Mouse (Mus musculus): ENCODE measurements around the gene Grid2. TPM values are rescaled to one million over a fixed set of nuclear protein-coding genes. Genes with fewer than 3 reads are reported as not detected.

Grid2 gene
- polyA plus RNA-seq, 1 experiment from 2014 or later: 0.40 TPM

DNA sequence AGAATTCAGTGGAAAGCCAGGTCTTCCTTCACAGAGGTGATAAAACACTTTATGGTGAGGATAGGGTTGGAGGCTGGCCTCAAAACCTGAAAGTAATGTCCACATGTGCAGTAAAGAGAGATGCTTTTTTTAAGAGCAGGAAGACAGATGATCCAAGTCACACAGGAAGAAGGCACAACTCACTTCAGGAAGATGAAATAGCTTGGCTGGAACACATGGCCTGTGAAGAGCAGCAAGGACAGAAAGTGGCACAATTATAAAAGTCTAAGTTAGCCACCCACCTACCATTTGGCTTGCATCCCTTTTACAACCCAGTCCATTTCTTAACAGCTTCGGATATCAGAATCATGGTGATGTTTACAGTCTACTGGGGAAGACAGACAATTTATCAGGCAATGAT, 1423.1 kb downstream of the Grid2 start:
- no peak overlapping the region for H3K9ac ChIP-seq (ENCODE audit: low read depth, low read length)
- H3K4me3 ChIP-seq (ENCODE audit: low read depth, low read length): no peak overlapping the region
- H3K4me1 ChIP-seq (replicated peaks; ENCODE audit: control insufficient read depth, insufficient read depth, low read length): no peaks in the 10 kb centered on the region
- H3K27ac ChIP-seq (ENCODE audit: low read depth, low read length): no peak overlapping the region
- no peak overlapping the region for H3K4me2 ChIP-seq (replicated peaks; ENCODE audit: low read depth)
- H3K36me3 ChIP-seq (ENCODE audit: control insufficient read depth, insufficient read depth): no peaks in the 10 kb centered on the region
- H3K27me3 ChIP-seq (replicated peaks; ENCODE audit: control insufficient read depth, insufficient read depth, low read length): no peaks in the 10 kb centered on the region
- 32% methylated on average over 1 of the region's 1 CpGs for WGBS
- TF ChIP-seq CTCF (IDR thresholded peaks at IDR 0.05; ENCODE audit: low read depth): no peak
- ATAC-seq: no peak
- no peaks in the 10 kb centered on the region for H3K9me3 ChIP-seq (ENCODE audit: control insufficient read depth)

DNA sequence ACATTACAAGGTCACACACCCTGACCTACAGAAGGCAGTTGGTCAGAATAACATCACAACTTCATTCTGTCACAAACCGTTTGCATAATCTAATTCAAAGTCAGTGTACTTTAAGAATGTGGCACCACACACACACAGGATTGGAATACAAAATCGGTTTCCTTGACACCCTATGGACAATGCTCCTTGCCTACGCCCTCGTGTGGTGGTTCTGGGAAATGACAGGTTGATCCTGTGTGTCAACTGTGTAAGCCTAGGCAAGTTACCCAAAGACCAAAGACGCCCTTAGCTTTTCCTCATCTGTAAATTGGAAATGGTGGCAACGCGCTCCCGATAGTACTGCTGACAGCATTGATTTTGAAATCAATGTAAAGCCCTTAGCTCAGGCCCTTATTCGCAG, 1428.3 kb downstream of the Grid2 start:
- ATAC-seq: no peak
- Histone ChIP-seq H3K9ac (ENCODE audit: low read depth, low read length) (no peak overlapping the region), H3K4me2 (replicated peaks; ENCODE audit: low read depth) (no peak overlapping the region), H3K4me1 (replicated peaks; ENCODE audit: control insufficient read depth, insufficient read depth, low read length) (no peaks in the 10 kb centered on the region), H3K27ac (ENCODE audit: low read depth, low read length) (no peak overlapping the region), H3K36me3 (ENCODE audit: control insufficient read depth, insufficient read depth) (no peaks in the 10 kb centered on the region), H3K27me3 (replicated peaks; ENCODE audit: control insufficient read depth, insufficient read depth, low read length) (no peaks in the 10 kb centered on the region; the same call in 1 of the 2 replicates), H3K4me3 (ENCODE audit: low read depth, low read length) (no peak overlapping the region), H3K9me3 (ENCODE audit: control insufficient read depth) (no peaks in the 10 kb centered on the region)
- peak; percentile 73 for TF ChIP-seq CTCF (IDR thresholded peaks at IDR 0.05; ENCODE audit: low read depth)
- 45% methylated on average over 9 of the region's 9 CpGs for WGBS

DNA sequence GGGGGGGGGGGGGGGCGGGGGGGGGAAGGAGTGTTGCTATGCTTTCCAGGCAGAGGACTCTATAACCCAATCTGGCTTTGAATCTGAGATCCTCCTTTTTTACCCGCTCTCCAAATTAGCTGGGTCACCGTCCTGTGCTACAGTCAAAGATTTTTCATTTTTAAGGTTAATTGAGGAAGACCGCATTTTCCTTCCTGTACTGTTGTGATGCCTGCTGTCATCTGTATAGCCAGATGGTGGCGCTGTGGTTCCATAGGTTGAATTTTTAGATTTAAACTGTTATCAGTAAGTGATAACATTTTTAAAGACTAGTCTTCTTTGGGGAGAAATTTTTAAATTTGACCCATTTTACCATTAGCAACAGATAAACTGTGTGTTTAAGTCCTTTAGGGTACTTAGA, 1429.3 kb downstream of the Grid2 start:
- Histone ChIP-seq H3K4me3 (ENCODE audit: low read depth, low read length) (no peak overlapping the region), H3K27me3 (replicated peaks; ENCODE audit: control insufficient read depth, insufficient read depth, low read length) (no peaks in the 10 kb centered on the region; the same call in 1 of the 2 replicates), H3K27ac (ENCODE audit: low read depth, low read length) (no peak overlapping the region), H3K4me2 (replicated peaks; ENCODE audit: low read depth) (no peak overlapping the region), H3K4me1 (replicated peaks; ENCODE audit: control insufficient read depth, insufficient read depth, low read length) (no peaks in the 10 kb centered on the region), H3K36me3 (ENCODE audit: control insufficient read depth, insufficient read depth) (no peaks in the 10 kb centered on the region), H3K9ac (ENCODE audit: low read depth, low read length) (no peak overlapping the region), H3K9me3 (ENCODE audit: control insufficient read depth) (no peaks in the 10 kb centered on the region)
- TF ChIP-seq CTCF (IDR thresholded peaks at IDR 0.05; ENCODE audit: low read depth): peak; percentile 82
- WGBS: 7% methylated on average over 4 of the region's 5 CpGs
- no peak for ATAC-seq

DNA sequence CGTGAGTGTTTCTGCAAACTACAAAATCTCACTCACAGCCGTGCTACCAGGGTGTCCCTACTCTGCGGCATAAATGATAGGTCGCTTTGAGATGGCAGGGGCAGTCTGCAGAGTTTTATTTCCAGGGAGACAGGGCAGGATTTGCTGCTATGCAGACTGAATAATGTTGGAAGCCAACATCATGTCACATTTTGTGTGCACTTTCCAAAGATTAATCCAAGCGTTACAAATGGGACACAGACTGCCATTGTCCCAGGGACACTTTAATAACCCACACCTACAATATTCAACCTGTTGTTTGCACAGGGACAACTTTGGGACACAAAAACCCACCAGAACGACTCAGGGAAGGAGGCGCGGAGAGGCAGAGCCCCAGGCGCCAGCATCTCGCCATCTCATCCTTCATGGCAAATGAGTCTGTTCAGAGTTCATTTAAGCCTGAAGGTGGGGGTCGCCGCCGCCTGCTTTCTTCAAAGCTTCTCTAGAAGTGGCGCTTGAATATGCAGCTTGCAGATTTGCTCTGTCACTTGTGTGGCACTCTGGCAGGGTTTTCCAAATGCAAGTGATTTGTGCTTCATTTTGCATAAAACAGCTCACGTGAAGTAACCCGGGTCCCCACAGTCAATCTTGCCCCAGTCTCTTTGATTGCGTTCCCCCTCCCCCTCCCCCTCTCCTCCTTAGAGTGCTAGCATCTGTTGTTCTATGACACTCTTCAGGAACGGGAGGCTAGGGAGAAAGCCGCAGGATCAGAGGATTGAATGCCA, 1432.7 kb downstream of the Grid2 start:
- Histone ChIP-seq H3K27ac (ENCODE audit: low read depth, low read length) (no peak overlapping the region), H3K4me2 (replicated peaks; ENCODE audit: low read depth) (no peak overlapping the region), H3K9ac (ENCODE audit: low read depth, low read length) (no peak overlapping the region), H3K4me3 (ENCODE audit: low read depth, low read length) (no peak overlapping the region), H3K36me3 (ENCODE audit: control insufficient read depth, insufficient read depth) (no peaks in the 10 kb centered on the region), H3K27me3 (replicated peaks; ENCODE audit: control insufficient read depth, insufficient read depth, low read length) (no peaks in the 10 kb centered on the region; the same call in 1 of the 2 replicates), H3K4me1 (replicated peaks; ENCODE audit: control insufficient read depth, insufficient read depth, low read length) (no peaks in the 10 kb centered on the region), H3K9me3 (ENCODE audit: control insufficient read depth) (no peaks in the 10 kb centered on the region)
- no peak for ATAC-seq
- WGBS: 12% methylated on average over 19 of the region's 19 CpGs
- TF ChIP-seq CTCF (IDR thresholded peaks at IDR 0.05; ENCODE audit: low read depth): no peak

DNA sequence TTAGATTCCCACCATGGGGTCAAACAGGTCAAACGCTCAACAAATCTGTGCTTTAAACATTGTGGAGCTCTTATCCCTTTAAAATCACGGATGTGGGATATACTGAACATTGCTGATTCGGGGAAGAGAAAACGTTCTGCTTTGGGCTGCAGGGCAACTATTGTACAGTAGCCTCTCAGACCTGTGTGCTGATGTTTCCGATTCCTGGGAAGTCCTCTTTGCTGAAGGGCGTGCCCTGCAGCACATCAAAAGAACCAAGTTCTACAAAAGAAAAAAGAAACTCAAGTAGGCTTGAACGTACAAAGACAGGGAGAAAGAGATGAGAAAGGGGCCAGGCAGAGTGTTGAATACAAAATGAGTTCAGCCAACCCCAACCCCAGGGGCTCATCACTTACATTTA, 1439.0 kb downstream of the Grid2 start:
- H3K27me3 ChIP-seq (replicated peaks; ENCODE audit: control insufficient read depth, insufficient read depth, low read length): no peaks in the 10 kb centered on the region
- no peaks in the 10 kb centered on the region for H3K4me1 ChIP-seq (replicated peaks; ENCODE audit: control insufficient read depth, insufficient read depth, low read length)
- H3K9me3 ChIP-seq (ENCODE audit: control insufficient read depth): no peaks in the 10 kb centered on the region
- no peak overlapping the region for H3K27ac ChIP-seq (ENCODE audit: low read depth, low read length)
- TF ChIP-seq CTCF (IDR thresholded peaks at IDR 0.05; ENCODE audit: low read depth): no peak
- H3K9ac ChIP-seq (ENCODE audit: low read depth, low read length): no peak overlapping the region
- H3K4me2 ChIP-seq (replicated peaks; ENCODE audit: low read depth): no peak overlapping the region
- H3K4me3 ChIP-seq (ENCODE audit: low read depth, low read length): no peak overlapping the region
- no peak for ATAC-seq
- no peaks in the 10 kb centered on the region for H3K36me3 ChIP-seq (ENCODE audit: control insufficient read depth, insufficient read depth)
- 61% methylated on average over 7 of the region's 7 CpGs for WGBS

DNA sequence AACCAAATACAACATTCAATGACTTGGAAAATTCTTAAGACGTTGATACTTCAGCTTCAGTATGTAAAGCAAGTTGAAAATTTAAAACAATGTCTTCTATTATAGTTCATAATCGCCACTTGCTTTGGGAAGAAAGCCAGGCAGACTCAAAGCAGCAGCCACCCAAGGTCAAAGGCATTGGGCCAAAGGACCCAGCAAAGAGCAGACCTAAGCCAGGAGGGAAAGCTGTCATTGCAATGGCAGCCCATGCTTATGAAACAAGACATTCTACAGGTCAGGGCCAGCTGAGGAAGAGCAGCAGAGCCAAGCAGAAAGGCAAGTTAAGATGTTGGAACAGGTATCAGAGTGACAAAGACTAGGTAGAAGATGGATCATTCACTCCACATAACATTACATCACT, 1448.0 kb downstream of the Grid2 start:
- no peak overlapping the region for H3K9ac ChIP-seq (ENCODE audit: low read depth, low read length)
- no peak overlapping the region for H3K4me2 ChIP-seq (replicated peaks; ENCODE audit: low read depth)
- no peak overlapping the region for H3K27ac ChIP-seq (ENCODE audit: low read depth, low read length)
- H3K27me3 ChIP-seq (replicated peaks; ENCODE audit: control insufficient read depth, insufficient read depth, low read length): no peaks in the 10 kb centered on the region; the same call in 1 of the 2 replicates
- no peak overlapping the region for H3K4me3 ChIP-seq (ENCODE audit: low read depth, low read length)
- TF ChIP-seq CTCF (IDR thresholded peaks at IDR 0.05; ENCODE audit: low read depth): no peak
- no peak for ATAC-seq
- no peaks in the 10 kb centered on the region for H3K4me1 ChIP-seq (replicated peaks; ENCODE audit: control insufficient read depth, insufficient read depth, low read length)
- 71% methylated on average over 2 of the region's 2 CpGs for WGBS
- no peaks in the 10 kb centered on the region for H3K9me3 ChIP-seq (ENCODE audit: control insufficient read depth)
- H3K36me3 ChIP-seq (ENCODE audit: control insufficient read depth, insufficient read depth): no peaks in the 10 kb centered on the region
